Mouse (Mus musculus): Measurements from ENCODE around the gene Pcyt2.

DNA sequence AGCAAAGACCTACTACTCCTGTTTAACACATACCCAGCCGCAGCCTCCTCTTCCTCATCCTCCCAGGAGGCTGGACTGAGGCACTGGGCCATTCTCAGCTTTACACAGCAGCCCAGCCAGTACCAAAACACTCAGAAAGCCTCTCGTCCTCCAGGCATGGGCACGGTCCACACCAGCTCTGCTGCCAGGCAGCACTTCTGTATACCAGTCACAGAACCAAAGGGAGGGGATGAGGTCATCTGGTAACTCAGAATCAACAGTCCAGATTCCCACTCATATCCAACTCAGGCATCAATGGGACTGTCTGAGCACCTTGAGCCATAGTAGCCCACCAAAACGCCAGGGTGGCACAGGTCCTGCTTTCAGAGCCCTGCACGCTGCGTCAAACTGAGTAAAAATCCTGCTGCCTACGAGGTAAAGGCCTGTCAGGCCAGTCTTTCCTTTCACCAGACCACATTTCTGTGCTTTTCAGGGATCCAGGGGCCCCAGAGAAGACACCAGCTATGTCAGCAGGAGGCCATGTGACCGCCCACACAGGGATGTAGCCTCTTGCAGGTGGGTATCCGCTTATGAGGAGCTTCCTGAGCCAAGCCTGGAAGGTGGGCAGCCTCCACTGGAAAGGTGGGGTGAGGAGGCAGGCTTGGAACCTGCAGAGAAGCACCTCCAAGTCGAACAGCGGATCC is 9.2 kb upstream of the Pcyt2 start:
- no peak for TF ChIP-seq POLR2A (IDR thresholded peaks at IDR 0.05; ENCODE audit: insufficient read depth, low read depth, low read length)
- TF ChIP-seq CTCF (IDR thresholded peaks at IDR 0.05) = no peak
- TF ChIP-seq EP300 (IDR thresholded peaks at IDR 0.05; ENCODE audit: insufficient read depth, low read depth, low read length) = no peak

Data from heart, adult 2 months (tissue).